Mouse (Mus musculus) heart, postnatal 0 days (tissue): ENCODE measurements around the gene Hivep1. TPM values are rescaled to one million over a fixed set of nuclear protein-coding genes. Genes with fewer than 3 reads are reported as not detected.

Experiments
- ATAC-seq: fragments of 200-750 bp; cut with Nextera tagmentation; 2 replicates; pipeline ENCODE4 v1.8.0; 2017; ENCODE audit warnings: low read depth, moderate number of reproducible peaks, moderate library complexity; ENCODE audit not compliant: insufficient read depth
- DNase-seq: peaks from one replicate; pipeline ENCODE4 v3.0.0-alpha.2; 2016; ENCODE audit warnings: low spot score
- H3K27ac ChIP-seq: fragments of 300-500 bp; sonication (generic); 2 replicates; pipeline ENCODE4 v1.5.1; 2014; ENCODE audit warnings: low read depth, mild to moderate bottlenecking
- H3K27me3 ChIP-seq: fragments of 300-500 bp; sonication (generic); 2 replicates; pipeline ENCODE4 v1.6.1; 2014; ENCODE audit warnings: low read length, mixed read lengths; ENCODE audit not compliant: control insufficient read depth, insufficient read depth
- H3K36me3 ChIP-seq: fragments of 300-500 bp; sonication (generic); replicated peaks from 2 replicates; pipeline ENCODE4 v1.6.1; 2014; ENCODE audit warnings: low read length, mixed read lengths; ENCODE audit not compliant: control insufficient read depth, insufficient read depth
- H3K4me1 ChIP-seq: fragments of 300-500 bp; sonication (generic); 2 replicates; pipeline ENCODE4 v1.6.1; 2014; ENCODE audit warnings: antibody characterized with exemption; ENCODE audit not compliant: control insufficient read depth, insufficient read depth
- H3K4me2 ChIP-seq: fragments of 300-500 bp; sonication (generic); 2 replicates; pipeline ENCODE4 v1.6.1; 2014; ENCODE audit warnings: low read depth, mild to moderate bottlenecking, low read length, moderate library complexity
- H3K4me3 ChIP-seq: fragments of 300-500 bp; sonication (generic); 2 replicates; pipeline ENCODE4 v1.5.1; 2014; ENCODE audit warnings: low read depth, low read length
- H3K9ac ChIP-seq: fragments of 300-500 bp; sonication (generic); replicated peaks from 2 replicates; pipeline ENCODE4 v1.6.1; 2014; ENCODE audit warnings: low read depth, low read length, mixed read lengths
- H3K9me3 ChIP-seq: fragments of 300-500 bp; sonication (generic); replicated peaks from 2 replicates; pipeline ENCODE4 v1.6.1; 2016; ENCODE audit warnings: low read length; ENCODE audit not compliant: control insufficient read depth
- CTCF ChIP-seq: IDR thresholded peaks from 2 replicates; pipeline ENCODE4 v1.5.1; 2016; ENCODE audit warnings: antibody characterized with exemption, control low read depth, low read depth
- EP300 ChIP-seq: IDR thresholded peaks from 2 replicates; pipeline ENCODE4 v1.6.1; 2016; ENCODE audit warnings: antibody characterized with exemption, low read depth
- WGBS: fragments of 180-500 bp; shearing (Covaris S2); extraction: QIAGEN DNeasy Blood & Tissue Kit; methylation state at CpG from one replicate; pipeline ENCODE4 v1.1.7; 2014; 5-methylcytosine and 5-hydroxymethylcytosine counted together
- polyA plus RNA-seq: library from polyadenylated mRNA; unstranded; fragments of >200 nt; fragmentation: Nextera tagmentation; extraction: Ambion mirVana; gene quantifications from 2 replicates; pipeline ENCODE4 v1.2.1, GENCODE M21; 2015
- total RNA-seq: library from RNA; depleted of rRNA; stranded (reverse); fragments of >200 nt; gene quantifications from 2 replicates; pipeline ENCODE4 v1.2.3, GENCODE M21; 2014; ENCODE audit warnings: low replicate concordance

Hivep1 gene
- total and polyA plus RNA-seq, 2 experiments from 2014 or later = 3.7 to 33.5 TPM

DNA sequence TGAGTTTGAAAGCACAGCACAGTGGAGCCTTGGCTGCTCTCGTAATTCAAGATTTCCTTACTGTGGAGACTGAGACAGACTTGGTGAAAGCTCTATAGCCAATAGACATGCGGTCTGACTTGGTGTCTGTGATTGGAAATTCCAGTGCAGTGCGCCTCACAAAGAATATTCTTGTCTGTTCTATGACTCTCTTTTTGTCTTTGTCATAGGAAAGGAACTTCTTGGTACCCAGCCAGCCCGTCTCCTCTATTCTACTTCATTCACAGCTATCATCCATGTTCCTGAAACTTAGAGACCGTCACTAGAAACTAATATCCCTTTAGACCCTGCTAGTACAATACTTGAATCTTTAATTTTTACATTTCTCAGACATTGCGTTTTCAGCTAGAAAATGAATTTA is 64.5 kb downstream of the Hivep1 start:
- H3K27ac ChIP-seq = no peak overlapping the region
- 56% methylated on average over 6 of the region's 6 CpGs for WGBS

DNA sequence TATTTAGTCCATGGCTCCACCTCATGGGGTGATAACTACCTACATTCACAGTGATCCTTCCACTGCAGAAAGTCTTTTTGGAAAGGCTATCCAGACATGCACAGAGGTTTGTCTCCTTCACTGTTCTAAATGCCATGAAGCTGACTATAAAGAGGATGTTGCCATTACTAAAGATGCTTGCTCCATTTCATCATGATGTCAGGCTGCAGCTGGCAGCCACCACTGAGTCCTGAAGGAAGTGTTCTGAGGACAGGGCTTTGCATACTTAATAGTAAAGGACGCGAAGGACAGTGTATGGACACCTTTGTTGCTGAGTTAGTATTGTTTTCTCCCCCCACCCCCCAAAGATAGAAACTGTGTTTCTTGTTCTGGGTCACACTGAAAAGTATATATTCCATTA is 67.2 kb downstream of the Hivep1 start:
- 86% methylated on average over 2 of the region's 2 CpGs for WGBS
- Histone ChIP-seq H3K4me3 (no peak overlapping the region), H3K4me1 (peaks cover 10% of the 10 kb centered on the region; the same call in 1 of the 2 replicates), H3K9me3 (no peaks in the 10 kb centered on the region), H3K27ac (no peak overlapping the region), H3K36me3 (peaks cover 3% of the 10 kb centered on the region; the same call in 1 of the 2 replicates), H3K4me2 (no peak overlapping the region), H3K9ac (no peak overlapping the region), H3K27me3 (no peaks in the 10 kb centered on the region)
- TF ChIP-seq EP300 = no peak
- ATAC-seq (no peak), DNase-seq (no peak)

More for the DNA sequence above, 64.5 kb downstream of the Hivep1 start:
- Histone ChIP-seq H3K4me1 (peaks cover 16% of the 10 kb centered on the region), H3K4me2 (no peak overlapping the region), H3K9ac (no peak overlapping the region), H3K4me3 (no peak overlapping the region), H3K27me3 (no peaks in the 10 kb centered on the region), H3K36me3 (no peaks in the 10 kb centered on the region), H3K9me3 (no peaks in the 10 kb centered on the region)
- ATAC-seq (no peak), DNase-seq (no peak)
- TF ChIP-seq EP300 (no peak), CTCF (no peak)

DNA sequence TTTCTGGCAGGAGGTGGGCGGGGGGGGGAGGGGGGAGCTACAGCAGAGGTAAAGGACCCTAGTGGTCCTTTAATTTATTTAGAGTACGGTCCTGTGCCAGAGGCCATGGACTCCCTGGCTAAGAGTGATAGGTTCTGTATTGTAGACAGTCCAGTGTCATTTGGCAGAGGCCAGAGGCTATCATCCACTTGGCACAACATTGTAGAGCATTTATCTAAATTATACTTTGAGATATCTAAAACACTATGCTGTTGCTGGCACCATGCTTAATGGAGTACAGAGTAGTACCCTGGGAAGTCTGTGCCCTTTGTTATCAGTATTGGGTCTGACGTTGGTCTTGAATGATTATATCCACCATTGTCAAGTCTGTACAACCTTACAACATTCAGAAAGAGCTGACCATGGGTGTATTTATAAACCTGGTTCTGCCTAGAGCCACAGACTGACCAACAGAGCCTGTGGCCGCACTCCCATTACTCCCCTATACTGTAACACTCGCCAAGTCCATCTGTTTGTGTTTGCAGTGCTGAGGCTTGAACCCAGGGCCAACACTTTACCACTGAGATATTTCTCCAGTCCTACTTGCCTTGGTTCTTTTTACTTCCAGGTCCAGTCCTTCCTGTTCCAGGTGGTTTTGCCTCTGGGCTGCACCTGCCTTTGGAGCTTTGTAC is 69.4 kb downstream of the Hivep1 start:
- no peak for DNase-seq
- no peak; the same call in 1 of the 2 replicates for ATAC-seq
- TF ChIP-seq EP300 (no peak), CTCF (no peak)
- 62% methylated on average over 5 of the region's 5 CpGs for WGBS
- Histone ChIP-seq H3K27ac (no peak overlapping the region), H3K4me3 (no peak overlapping the region), H3K36me3 (peaks cover 3% of the 10 kb centered on the region; the same call in 1 of the 2 replicates), H3K4me1 (peaks cover 7% of the 10 kb centered on the region; the same call in 1 of the 2 replicates), H3K9me3 (no peaks in the 10 kb centered on the region), H3K9ac (no peak overlapping the region), H3K27me3 (no peaks in the 10 kb centered on the region), H3K4me2 (no peak overlapping the region)

GRCm38 (mm10) chr13:42121777-42122682 is 70.2 kb downstream of the Hivep1 start:
- H3K4me3 ChIP-seq = no peak overlapping the region
- TF ChIP-seq EP300 (no peak), CTCF (no peak)
- no peak overlapping the region for H3K4me2 ChIP-seq
- H3K36me3 ChIP-seq = peaks cover 3% of the 10 kb centered on the region; the same call in 1 of the 2 replicates
- ATAC-seq (no peak), DNase-seq (no peak)
- no peaks in the 10 kb centered on the region for H3K27me3 ChIP-seq
- H3K27ac ChIP-seq = no peak overlapping the region
- no peaks in the 10 kb centered on the region for H3K9me3 ChIP-seq
- no peaks in the 10 kb centered on the region; the same call in 1 of the 2 replicates for H3K4me1 ChIP-seq
- H3K9ac ChIP-seq = no peak overlapping the region
- WGBS = 77% methylated on average over 5 of the region's 5 CpGs

GRCm38 (mm10) chr13:42144627-42145026 is 92.8 kb downstream of the Hivep1 start:
- H3K9me3 ChIP-seq = no peaks in the 10 kb centered on the region
- 0 out of 2 replicates have a peak, but pooled peaks cover 5% of the 10 kb centered on the region for H3K4me1 ChIP-seq
- DNase-seq = no peak
- no peak overlapping the region for H3K4me3 ChIP-seq
- WGBS = 69% methylated on average over 3 of the region's 3 CpGs
- H3K27ac ChIP-seq = no peak overlapping the region
- ATAC-seq = no peak
- H3K36me3 ChIP-seq = no peaks in the 10 kb centered on the region; the same call in 1 of the 2 replicates
- TF ChIP-seq EP300 = no peak
- peak; percentile 44 for TF ChIP-seq CTCF
- no peak overlapping the region for H3K9ac ChIP-seq
- H3K4me2 ChIP-seq = no peak overlapping the region
- H3K27me3 ChIP-seq = no peaks in the 10 kb centered on the region
